Mouse (Mus musculus) megakaryocyte, embryonic 14.5 days (primary cell): ENCODE measurements around the gene Zap70. TPM values are rescaled to one million over a fixed set of nuclear protein-coding genes. Genes with fewer than 3 reads are reported as not detected.

Experiments
- H3K27me3 ChIP-seq: replicated peaks from 2 replicates; pipeline ENCODE3; 2012; ENCODE audit warnings: inconsistent platforms
- H3K36me3 ChIP-seq: replicated peaks from 2 replicates; pipeline ENCODE3; 2012; ENCODE audit warnings: low read length, inconsistent platforms, mixed read lengths
- H3K4me1 ChIP-seq: 2 replicates; pipeline ENCODE4 v1.6.1; 2012; ENCODE audit warnings: inconsistent platforms
- H3K4me3 ChIP-seq: replicated peaks from 2 replicates; pipeline ENCODE3; 2012; ENCODE audit warnings: moderate library complexity, mild to moderate bottlenecking, inconsistent platforms
- H3K9me3 ChIP-seq: 2 replicates; pipeline ENCODE4 v1.6.1; 2012; ENCODE audit warnings: inconsistent platforms
- FLI1 ChIP-seq: IDR thresholded peaks from 2 replicates; pipeline ENCODE4 v1.6.1; 2012; ENCODE audit warnings: low read length, inconsistent platforms, mixed read lengths
- GATA1 ChIP-seq: IDR thresholded peaks from 3 replicates; pipeline ENCODE4 v1.6.1; 2012; ENCODE audit warnings: mixed read lengths, low read length, inconsistent platforms, borderline replicate concordance
- polyA plus RNA-seq: library from polyadenylated mRNA; stranded (reverse); fragments of >175 nt; gene quantifications from 2 replicates; pipeline ENCODE4 v1.2.3, GENCODE M21; 2012; ENCODE audit warnings: low replicate concordance; ENCODE audit not compliant: insufficient read depth

The Zap70 gene
- polyA plus RNA-seq, 1 experiment = not detected

DNA sequence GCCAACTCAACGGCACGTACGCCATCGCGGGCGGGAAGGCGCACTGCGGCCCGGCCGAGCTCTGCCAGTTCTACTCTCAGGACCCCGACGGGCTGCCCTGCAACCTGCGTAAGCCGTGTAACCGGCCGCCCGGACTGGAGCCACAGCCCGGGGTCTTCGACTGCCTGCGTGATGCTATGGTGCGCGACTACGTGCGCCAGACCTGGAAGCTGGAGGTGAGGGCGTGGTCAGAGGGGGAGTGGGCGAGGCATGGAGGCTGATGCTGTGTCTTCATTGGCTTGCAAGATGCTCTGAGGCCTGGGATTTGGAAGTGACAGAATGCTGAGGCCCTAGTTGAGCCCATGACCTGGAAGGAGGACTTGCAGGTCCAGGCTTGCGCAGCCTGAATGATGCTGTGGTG, 9.4 kb downstream of the Zap70 start:
- Histone ChIP-seq H3K27me3 (peaks cover 37% of the 10 kb centered on the region), H3K4me3 (peak overlapping the region; percentile 30), H3K36me3 (no peaks in the 10 kb centered on the region), H3K4me1 (peaks cover 20% of the 10 kb centered on the region), H3K9me3 (peaks cover 7% of the 10 kb centered on the region; the same call in 1 of the 2 replicates)
- TF ChIP-seq GATA1 (no peak), FLI1 (no peak)

- H3K27me3 ChIP-seq = peaks cover 42% of the 10 kb centered on the region
- no peak overlapping the region for H3K4me3 ChIP-seq
- H3K9me3 ChIP-seq = peaks cover 14% of the 10 kb centered on the region
- H3K36me3 ChIP-seq = no peaks in the 10 kb centered on the region
- TF ChIP-seq GATA1 (no peak), FLI1 (no peak)
- H3K4me1 ChIP-seq = peaks cover 6% of the 10 kb centered on the region
Measured at GRCm38 (mm10) chr1:36772198-36772934, 10.8 kb downstream of the Zap70 start.

DNA sequence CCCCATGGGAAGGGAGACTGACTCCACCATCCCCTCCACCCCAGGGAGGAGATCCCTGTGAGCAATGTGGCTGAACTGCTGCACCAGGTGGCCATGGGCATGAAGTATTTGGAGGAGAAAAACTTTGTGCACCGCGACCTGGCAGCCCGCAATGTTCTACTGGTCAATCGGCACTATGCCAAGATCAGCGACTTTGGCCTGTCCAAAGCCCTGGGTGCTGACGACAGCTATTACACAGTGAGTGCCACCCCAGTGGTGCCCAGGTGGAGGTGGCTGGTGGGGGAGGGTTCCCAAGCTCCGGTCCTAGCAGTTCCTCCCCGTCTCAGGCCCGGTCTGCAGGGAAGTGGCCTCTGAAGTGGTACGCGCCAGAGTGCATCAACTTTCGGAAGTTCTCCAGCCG, 19.2 kb downstream of the Zap70 start:
- Histone ChIP-seq H3K27me3 (peaks cover 62% of the 10 kb centered on the region), H3K4me1 (peaks cover 10% of the 10 kb centered on the region), H3K4me3 (no peak overlapping the region), H3K9me3 (peaks cover 11% of the 10 kb centered on the region), H3K36me3 (no peaks in the 10 kb centered on the region)
- TF ChIP-seq GATA1 = no peak
- no peak for TF ChIP-seq FLI1

DNA sequence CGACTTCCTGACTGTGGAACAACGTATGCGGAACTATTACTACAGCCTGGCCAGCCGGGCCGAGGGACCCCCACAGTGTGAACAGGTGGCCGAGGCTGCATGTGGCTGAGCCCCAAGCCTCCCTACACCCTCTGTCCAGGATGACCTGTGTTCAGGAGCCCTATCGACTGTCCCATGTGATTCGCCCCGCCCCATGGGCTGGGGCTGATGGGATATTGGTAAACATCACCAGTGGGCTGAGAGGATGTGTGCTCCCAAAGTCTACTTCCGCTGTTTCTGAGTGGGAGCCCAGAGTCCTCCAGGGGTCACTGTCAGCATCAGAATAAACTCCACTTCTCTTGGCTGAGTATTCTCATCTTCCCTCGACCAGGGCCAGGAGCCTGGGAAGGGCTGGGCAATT, 20.9 kb downstream of the Zap70 start:
- Histone ChIP-seq H3K4me1 (peaks cover 10% of the 10 kb centered on the region), H3K9me3 (peaks cover 11% of the 10 kb centered on the region), H3K36me3 (no peaks in the 10 kb centered on the region), H3K27me3 (peaks cover 61% of the 10 kb centered on the region), H3K4me3 (no peak overlapping the region)
- TF ChIP-seq GATA1 = no peak

DNA sequence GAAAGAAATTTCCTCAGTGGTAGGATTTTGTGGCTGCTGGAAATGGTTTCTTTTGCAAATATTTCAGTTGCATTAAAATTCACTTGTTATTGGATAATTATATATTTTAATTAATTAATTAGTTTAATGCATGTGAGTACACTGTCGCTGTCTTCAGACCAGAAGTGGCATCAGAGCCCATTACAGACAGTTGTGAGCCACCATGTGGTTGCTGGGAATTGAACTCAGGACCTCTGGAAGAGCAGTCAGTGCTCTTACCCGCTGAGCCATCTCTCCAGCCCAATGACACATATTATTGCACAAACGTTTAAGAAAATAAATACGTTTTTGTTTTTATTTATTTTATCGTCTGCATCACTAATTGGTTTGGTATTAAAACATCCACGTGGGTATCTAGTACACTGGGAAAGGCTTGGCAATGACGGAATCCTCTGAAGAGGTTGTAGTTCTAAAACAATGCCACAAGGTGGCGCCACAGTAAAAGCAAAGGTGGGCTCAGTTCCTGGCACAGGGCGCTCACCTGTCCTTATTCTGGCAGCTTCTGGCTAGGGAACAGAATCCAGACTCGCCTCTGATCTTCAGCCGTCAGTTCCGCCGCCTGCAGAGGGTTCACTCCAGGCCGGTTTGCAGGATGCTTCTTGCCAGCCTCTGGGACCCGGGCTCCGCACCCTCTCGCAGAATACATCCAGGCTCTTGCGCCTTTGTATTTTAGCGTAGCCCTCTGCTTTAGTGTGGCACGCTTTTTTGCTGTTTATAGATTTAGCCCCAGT, 23.0 kb downstream of the Zap70 start:
- H3K4me3 ChIP-seq = peak overlapping the region; percentile 91
- peaks cover 46% of the 10 kb centered on the region for H3K27me3 ChIP-seq
- H3K4me1 ChIP-seq = peaks cover 10% of the 10 kb centered on the region
- TF ChIP-seq GATA1 (no peak), FLI1 (no peak)
- H3K36me3 ChIP-seq = no peaks in the 10 kb centered on the region
- peaks cover 7% of the 10 kb centered on the region for H3K9me3 ChIP-seq

GRCm38 (mm10) chr1:36785238-36785641, 23.6 kb downstream of the Zap70 start:
- no peak for TF ChIP-seq GATA1
- TF ChIP-seq FLI1 = no peak
- Histone ChIP-seq H3K36me3 (no peaks in the 10 kb centered on the region), H3K27me3 (peaks cover 45% of the 10 kb centered on the region), H3K4me3 (peak overlapping the region; percentile 91), H3K9me3 (peaks cover 7% of the 10 kb centered on the region), H3K4me1 (peaks cover 10% of the 10 kb centered on the region)

DNA sequence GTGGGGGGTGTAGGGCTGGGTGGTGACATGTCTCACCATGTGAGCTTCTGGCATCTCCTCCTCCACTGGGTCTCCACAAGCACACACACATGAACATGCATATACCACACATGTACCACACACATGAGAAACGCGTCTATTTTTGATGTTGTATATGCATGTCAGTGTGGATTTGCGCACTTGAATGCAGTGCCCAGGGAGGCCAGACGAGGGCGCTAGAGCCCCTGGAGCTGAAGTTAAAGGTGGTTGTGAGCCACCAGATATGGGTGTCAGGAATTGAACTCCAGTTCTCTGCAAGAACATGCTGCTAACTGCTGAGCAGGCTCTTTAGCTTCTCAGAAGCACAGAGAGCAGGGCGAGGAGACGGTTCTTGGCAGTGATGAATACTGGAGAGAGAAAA, 24.8 kb downstream of the Zap70 start:
- peaks cover 7% of the 10 kb centered on the region for H3K9me3 ChIP-seq
- H3K27me3 ChIP-seq = peaks cover 35% of the 10 kb centered on the region
- H3K4me1 ChIP-seq = peaks cover 17% of the 10 kb centered on the region
- TF ChIP-seq GATA1 (no peak), FLI1 (no peak)
- peaks cover 7% of the 10 kb centered on the region for H3K36me3 ChIP-seq
- H3K4me3 ChIP-seq = peak overlapping the region; percentile 1

DNA sequence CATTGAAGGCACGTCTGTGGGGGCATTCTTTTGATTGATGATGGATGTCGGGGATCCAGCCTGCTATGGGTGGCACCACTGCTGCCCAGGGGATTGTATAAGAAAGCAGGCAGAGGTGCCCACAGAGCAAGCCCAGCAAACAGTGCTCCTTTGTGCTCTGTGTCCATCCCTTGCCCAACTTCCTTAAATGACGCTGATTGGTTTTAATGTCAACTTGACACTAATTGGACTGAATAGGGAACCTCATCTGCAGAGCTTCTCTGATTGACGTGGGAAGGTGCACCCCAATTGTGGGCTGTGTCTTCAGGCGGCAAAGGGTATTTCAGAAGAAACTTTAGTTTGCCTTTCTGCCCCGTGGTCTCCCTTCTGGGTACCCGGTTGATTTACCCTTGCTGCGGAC, 27.8 kb downstream of the Zap70 start:
- Histone ChIP-seq H3K4me3 (no peak overlapping the region), H3K9me3 (peaks cover 7% of the 10 kb centered on the region), H3K36me3 (peaks cover 37% of the 10 kb centered on the region), H3K4me1 (peaks cover 17% of the 10 kb centered on the region), H3K27me3 (peaks cover 14% of the 10 kb centered on the region)
- TF ChIP-seq FLI1 (no peak), GATA1 (no peak)

DNA sequence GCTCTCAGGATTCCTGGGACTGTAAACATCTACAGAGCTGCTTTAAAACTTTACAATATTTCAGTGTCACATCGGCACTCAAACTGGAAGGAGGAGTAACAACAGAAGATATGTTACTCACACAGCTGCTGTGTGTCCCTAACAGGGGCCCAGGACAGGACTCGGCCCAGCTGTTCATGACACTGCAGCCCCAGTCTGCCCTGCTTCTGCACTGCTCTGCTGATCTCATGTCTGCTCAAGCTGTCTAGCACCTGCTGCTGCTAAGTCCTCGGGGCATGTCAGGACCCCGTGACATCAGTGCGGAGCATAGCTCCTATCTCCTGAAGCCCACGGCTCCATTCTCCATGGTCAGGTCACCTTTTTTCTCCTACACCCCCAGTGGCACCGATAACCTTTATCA, 35.1 kb downstream of the Zap70 start:
- no peaks in the 10 kb centered on the region for H3K27me3 ChIP-seq
- H3K4me3 ChIP-seq = no peak overlapping the region
- TF ChIP-seq GATA1 (no peak), FLI1 (no peak)
- no peaks in the 10 kb centered on the region for H3K9me3 ChIP-seq
- H3K4me1 ChIP-seq = peaks cover 3% of the 10 kb centered on the region; the same call in 1 of the 2 replicates
- peaks cover 99% of the 10 kb centered on the region for H3K36me3 ChIP-seq

DNA sequence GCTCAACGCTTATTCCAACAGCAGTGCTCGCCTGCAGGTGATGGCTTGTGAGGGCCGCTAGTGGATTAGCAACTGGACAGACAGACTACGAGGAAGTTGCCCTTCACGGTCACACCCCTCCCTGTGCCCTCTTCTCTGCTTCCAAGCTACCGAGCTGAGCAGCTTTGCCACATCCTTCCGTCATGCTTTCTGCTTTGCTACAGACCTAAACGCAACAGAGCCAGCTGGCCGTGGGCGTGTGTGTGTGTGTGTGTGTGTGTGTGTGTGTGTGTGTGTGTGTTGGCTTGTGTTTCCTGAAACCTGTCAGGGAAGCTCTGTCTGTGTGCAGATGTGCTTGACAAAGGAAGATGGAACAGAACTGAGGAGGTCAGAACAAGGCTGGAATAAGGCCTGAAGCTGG, 35.9 kb downstream of the Zap70 start:
- Histone ChIP-seq H3K9me3 (no peaks in the 10 kb centered on the region), H3K27me3 (no peaks in the 10 kb centered on the region), H3K36me3 (peaks cover 97% of the 10 kb centered on the region), H3K4me1 (peaks cover 3% of the 10 kb centered on the region; the same call in 1 of the 2 replicates), H3K4me3 (no peak overlapping the region)
- TF ChIP-seq GATA1 = no peak
- TF ChIP-seq FLI1 = no peak

GRCm38 (mm10) chr1:36800379-36801011, 38.9 kb downstream of the Zap70 start:
- no peak for TF ChIP-seq GATA1
- TF ChIP-seq FLI1 = no peak
- peaks cover 3% of the 10 kb centered on the region; the same call in 1 of the 2 replicates for H3K4me1 ChIP-seq
- no peak overlapping the region for H3K4me3 ChIP-seq
- no peaks in the 10 kb centered on the region for H3K27me3 ChIP-seq
- peaks cover 92% of the 10 kb centered on the region for H3K36me3 ChIP-seq
- H3K9me3 ChIP-seq = no peaks in the 10 kb centered on the region
